Mouse (Mus musculus): Measurements from ENCODE around the gene Ciao2a.

DNA sequence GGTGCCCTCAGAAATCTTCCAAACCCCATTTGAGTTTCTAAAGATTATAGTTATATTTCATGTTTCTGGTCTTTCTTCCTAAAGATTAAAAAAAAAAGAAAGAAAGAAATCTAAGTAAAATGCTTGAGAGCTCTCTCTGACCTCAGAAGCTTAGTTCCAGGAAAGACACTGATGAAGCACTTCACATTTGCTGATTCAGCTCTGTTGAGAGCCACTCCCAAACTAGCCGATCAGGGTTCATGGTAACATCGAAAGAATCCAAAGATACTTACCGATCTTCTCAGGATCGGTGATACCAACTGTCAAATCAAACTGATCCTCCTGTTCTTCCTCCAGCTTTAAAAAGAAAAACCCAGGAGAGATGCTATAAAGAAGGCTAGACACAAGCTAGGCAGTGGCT is 21.8 kb upstream of the Ciao2a start:
- TF ChIP-seq MYOD1 (IDR thresholded peaks at IDR 0.05; ENCODE audit: control insufficient read depth in 1 of 3, insufficient read length in 2 of 3, low read depth in 2 of 3) = no peak
- no peak for TF ChIP-seq USF1 (IDR thresholded peaks at IDR 0.05; ENCODE audit: low read depth)

Measured in myocyte (in vitro differentiated cells).